Mouse (Mus musculus) layer of hippocampus, adult 2 months (tissue): ENCODE measurements around the gene Ddn. TPM values are rescaled to one million over a fixed set of nuclear protein-coding genes. Genes with fewer than 3 reads are reported as not detected.
A peak's percentile ranks its signal among the peaks of the same experiment; 100 is the strongest.

Experiments
- DNase-seq, 2 experiments: peaks; one replicate each; pipeline ENCODE4 v3.0.0; 2022; ENCODE audit warnings: low spot score in 2 of 2
- H3K27ac ChIP-seq: fragments of 200-600 bp; 2 replicates; pipeline ENCODE4 v1.8.1; 2022
- H3K4me3 ChIP-seq: fragments of 200-600 bp; 2 replicates; pipeline ENCODE4 v1.8.1; 2022; ENCODE audit warnings: mild to moderate bottlenecking
- CTCF ChIP-seq: fragments of 200-600 bp; conservative IDR thresholded peaks from 2 replicates; pipeline ENCODE4 v1.8.1; 2022; ENCODE audit warnings: antibody characterized with exemption, mild to moderate bottlenecking, moderate library complexity
- total RNA-seq, 2 experiments: library from RNA; stranded (reverse); gene quantifications; 2 replicates each; pipeline ENCODE4 v1.2.3; 2021

Ddn gene
- total RNA-seq, 2 experiments from 2014 or later, result 1,636 to 1,683 TPM

- TF ChIP-seq CTCF, result no peak
- H3K27ac ChIP-seq, result no peak overlapping the region
- DNase-seq, result no peak
- H3K4me3 ChIP-seq, result no peak overlapping the region
Observed at GRCm38 (mm10) chr15:98788972-98789660, 20.2 kb downstream of the Ddn start.

GRCm38 (mm10) chr15:98787930-98788329 is 21.4 kb downstream of the Ddn start:
- DNase-seq, result no peak
- Histone ChIP-seq H3K4me3 (no peak overlapping the region), H3K27ac (no peak overlapping the region)
- peak; percentile 78 for TF ChIP-seq CTCF

GRCm38 (mm10) chr15:98785744-98786143 is 23.5 kb downstream of the Ddn start:
- no peak for DNase-seq
- TF ChIP-seq CTCF, result peak; percentile 76
- Histone ChIP-seq H3K27ac (no peak overlapping the region), H3K4me3 (no peak overlapping the region)

- no peak for DNase-seq
- no peak for TF ChIP-seq CTCF
- no peak overlapping the region for H3K27ac ChIP-seq
- no peak overlapping the region for H3K4me3 ChIP-seq
Observed at GRCm38 (mm10) chr15:98781166-98781565, 28.1 kb downstream of the Ddn start.

GRCm38 (mm10) chr15:98780573-98780972 is 28.7 kb downstream of the Ddn start:
- peak; percentile 53 for TF ChIP-seq CTCF
- Histone ChIP-seq H3K4me3 (no peak overlapping the region), H3K27ac (no peak overlapping the region)
- no peak for DNase-seq

- no peak overlapping the region for H3K4me3 ChIP-seq
- H3K27ac ChIP-seq, result no peak overlapping the region
- TF ChIP-seq CTCF, result no peak
- DNase-seq, result no peak
Observed at GRCm38 (mm10) chr15:98780075-98780474, 29.2 kb downstream of the Ddn start.

DNA sequence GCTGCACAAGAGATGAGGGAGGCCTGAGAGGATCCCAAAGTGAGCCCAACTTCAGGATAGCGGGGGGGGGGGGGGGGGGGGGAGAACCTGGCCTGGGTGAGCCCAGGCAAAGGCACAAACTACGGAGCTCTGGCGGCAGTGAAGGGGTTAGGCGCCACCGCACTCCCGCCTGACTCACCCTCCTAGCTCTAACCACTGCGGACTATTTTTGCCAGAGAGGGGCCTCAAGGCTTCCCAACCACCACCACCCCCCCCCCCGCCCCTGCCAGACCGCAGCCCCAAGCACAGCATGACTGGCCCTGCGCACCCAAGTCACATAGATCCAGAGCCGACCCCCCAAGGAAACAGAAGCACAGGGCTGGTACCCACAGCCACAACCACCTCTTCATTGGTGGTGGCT is 30.5 kb downstream of the Ddn start:
- no peak for TF ChIP-seq CTCF
- no peak for DNase-seq
- Histone ChIP-seq H3K27ac (no peak overlapping the region), H3K4me3 (no peak overlapping the region)

- Histone ChIP-seq H3K4me3 (no peak overlapping the region; the same call in 1 of the 2 replicates), H3K27ac (no peak overlapping the region)
- no peak for DNase-seq
- no peak for TF ChIP-seq CTCF
Observed at GRCm38 (mm10) chr15:98778191-98778770, 31.0 kb downstream of the Ddn start.

- H3K27ac ChIP-seq, result no peak within 1 kb of the TSS
- TF ChIP-seq CTCF, result no peak
- peak within 1 kb of the TSS; percentile 36 for H3K4me3 ChIP-seq
- DNase-seq, result no peak
Observed at GRCm38 (mm10) chr15:98777762-98778161, 31.5 kb downstream of the Ddn start, which contains the start of gene Wnt10b. TSS of gene Wnt10b (minus strand) at chr15:98778150.

DNA sequence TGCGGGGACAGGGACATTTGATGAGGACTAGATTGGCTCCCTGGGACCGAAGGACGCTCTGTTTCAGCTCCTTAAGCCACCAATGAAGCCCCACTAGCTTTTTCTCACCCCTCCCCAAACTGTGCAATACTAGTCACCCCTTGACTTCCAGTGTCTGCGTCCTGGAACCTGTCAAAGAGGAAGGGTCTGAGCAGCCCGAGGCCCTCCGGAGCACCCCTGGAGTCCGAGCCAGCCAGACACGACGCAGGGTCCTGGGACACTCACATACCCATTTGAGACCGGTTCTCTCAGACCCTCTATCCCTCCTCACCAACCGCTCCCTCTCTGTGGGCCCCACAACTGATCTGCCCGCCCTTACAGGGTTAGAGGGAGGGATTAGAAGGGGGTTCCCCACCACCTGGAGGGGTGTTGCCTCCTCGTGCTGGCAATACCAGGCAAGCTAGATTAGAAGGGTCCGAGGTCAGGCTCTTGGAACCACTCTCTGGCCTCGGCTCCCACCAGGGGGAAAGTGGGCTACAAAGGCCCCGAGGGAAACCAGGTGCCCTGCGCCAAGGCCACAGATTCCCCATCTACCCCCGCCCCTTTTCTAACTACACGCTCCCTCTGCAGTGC is 32.2 kb downstream of the Ddn start:
- H3K27ac ChIP-seq, result no peak overlapping the region
- H3K4me3 ChIP-seq, result no peak overlapping the region
- no peak for DNase-seq
- TF ChIP-seq CTCF, result no peak

GRCm38 (mm10) chr15:98776280-98777004 is 32.8 kb downstream of the Ddn start:
- TF ChIP-seq CTCF, result peak; percentile 17
- peak overlapping the region; percentile 17; the same call in 1 of the 2 replicates for H3K4me3 ChIP-seq
- no peak overlapping the region for H3K27ac ChIP-seq
- no peak for DNase-seq

GRCm38 (mm10) chr15:98775533-98775932 is 33.8 kb downstream of the Ddn start:
- no peak overlapping the region for H3K4me3 ChIP-seq
- TF ChIP-seq CTCF, result no peak
- no peak overlapping the region for H3K27ac ChIP-seq
- DNase-seq, result no peak

DNA sequence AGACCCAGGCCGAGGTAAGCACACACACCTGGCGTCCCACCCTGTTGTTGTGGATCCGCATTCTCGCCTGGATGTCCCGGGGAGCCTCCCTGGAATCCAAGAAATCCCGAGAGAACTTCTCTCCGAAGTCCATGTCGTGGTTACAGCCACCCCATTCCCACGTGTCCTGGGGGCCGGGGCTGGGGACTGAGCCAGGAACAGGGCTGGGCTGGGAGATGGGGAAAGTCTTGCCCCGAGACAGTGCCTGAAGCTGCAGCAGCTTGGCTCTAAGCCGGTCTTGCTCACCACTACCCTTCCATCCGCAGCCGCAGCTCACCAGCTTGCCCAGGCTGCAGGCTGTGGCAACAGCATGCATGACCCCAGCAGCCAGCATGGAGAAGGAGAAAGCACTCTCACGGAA is 35.2 kb downstream of the Ddn start:
- no peak for TF ChIP-seq CTCF
- no peak overlapping the region for H3K27ac ChIP-seq
- H3K4me3 ChIP-seq, result no peak overlapping the region
- no peak for DNase-seq
